Mouse (Mus musculus): Measurements from ENCODE around the gene Gatd1. TPM values are rescaled to one million over a fixed set of nuclear protein-coding genes. Genes with fewer than 3 reads are reported as not detected.

The Gatd1 gene
- polyA plus RNA-seq (2014; fragmentation: Nextera tagmentation; extraction: Ambion mirVana), result 42.7 and 44.8 TPM in 2 replicates

DNA sequence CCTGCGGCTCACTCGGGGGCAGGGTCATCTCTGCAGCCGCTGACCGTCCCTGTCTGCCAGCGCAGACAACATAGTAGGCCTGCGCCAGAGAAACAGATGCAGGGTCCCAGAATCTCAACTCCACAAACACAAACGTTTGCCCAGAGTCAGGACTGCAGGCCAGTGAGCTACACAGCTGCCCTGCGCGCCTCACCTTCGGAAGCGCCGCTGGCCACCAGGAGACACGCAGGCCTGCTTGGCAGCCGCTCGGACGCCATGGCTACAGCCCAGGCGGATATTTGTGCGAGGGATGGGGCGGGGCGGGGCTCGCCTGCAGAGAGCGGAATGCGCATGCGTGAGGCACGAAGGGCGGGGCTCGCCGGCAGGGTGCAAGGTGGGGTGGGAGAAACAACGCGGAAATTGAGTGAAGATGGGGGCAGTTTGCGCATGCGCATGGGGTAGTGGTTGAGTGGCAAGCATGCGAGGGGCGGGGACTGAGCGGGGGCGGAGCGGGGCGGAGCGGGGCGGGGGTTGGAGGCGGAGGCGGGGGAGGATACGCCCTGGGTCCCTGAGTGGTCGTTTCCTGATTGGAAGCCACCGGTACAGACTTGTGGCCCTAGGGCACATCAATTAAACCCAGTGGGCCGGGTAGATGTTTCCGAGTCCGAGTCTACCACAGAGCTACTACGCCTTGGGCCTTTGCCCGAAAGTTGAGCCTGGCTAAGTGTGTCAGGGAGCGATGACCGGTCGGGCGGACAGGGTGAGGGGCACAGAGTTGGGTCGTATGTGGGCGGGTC, at the start of gene Gatd1:
TSS of gene Gatd1 (minus strand) at position 328 of the 776 bp plus-strand sequence.
- H3K27ac ChIP-seq (ENCODE audit: low read depth, low read length), result peak within 1 kb of the TSS; percentile 86
- peak; percentile 89 for ATAC-seq (ENCODE audit: low read depth)
- under 1% methylated on average over 56 of the region's 56 CpGs for WGBS

DNA sequence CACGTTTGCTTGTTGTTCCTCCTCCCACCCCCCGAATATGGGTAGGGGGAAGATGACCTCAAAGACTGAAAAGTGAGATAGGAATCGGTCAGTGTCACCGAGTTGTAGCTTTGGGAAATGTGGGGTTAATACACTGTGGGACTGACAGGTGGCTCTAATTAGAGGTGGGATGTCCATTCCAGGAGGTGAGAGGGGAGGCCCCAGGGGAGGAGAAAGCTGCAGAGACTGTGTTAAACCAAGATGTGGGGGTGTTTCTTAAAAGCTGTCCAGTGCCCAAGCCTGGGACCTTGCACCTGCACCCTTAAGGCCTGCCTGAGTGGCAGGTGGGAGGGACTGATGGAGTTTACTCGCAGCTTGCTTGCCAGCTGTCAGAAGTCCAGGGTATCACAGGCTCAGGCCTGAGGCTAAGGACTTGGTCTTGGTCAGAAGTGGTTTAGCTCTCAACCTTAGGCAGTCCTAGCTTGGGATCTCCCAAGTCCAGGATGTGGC, 48.4 kb upstream of the Gatd1 start:
- no peak for ATAC-seq (ENCODE audit: low read depth)
- Histone ChIP-seq H3K4me1 (ENCODE audit: control insufficient read depth, insufficient read depth, low read length) (peaks cover 9% of the 10 kb centered on the region; the same call in 1 of the 2 replicates), H3K4me2 (ENCODE audit: low read depth, low read length) (peak overlapping the region; percentile 54; the same call in 1 of the 2 replicates), H3K27ac (ENCODE audit: low read depth, low read length) (no peak overlapping the region), H3K4me3 (ENCODE audit: low read depth, low read length) (peak overlapping the region; percentile 18), H3K27me3 (ENCODE audit: control insufficient read depth, insufficient read depth, low read length) (peaks cover 52% of the 10 kb centered on the region), H3K9ac (replicated peaks; ENCODE audit: low read depth, low read length) (peak overlapping the region; percentile 45; the same call in 1 of the 2 replicates), H3K9me3 (ENCODE audit: control insufficient read depth, low read length) (no peaks in the 10 kb centered on the region), H3K36me3 (ENCODE audit: control insufficient read depth, insufficient read depth, low read length) (peaks cover 8% of the 10 kb centered on the region; the same call in 1 of the 2 replicates)
- WGBS, result 11% methylated on average over 5 of the region's 5 CpGs

More for the DNA sequence above, at the start of gene Gatd1:
- H3K9me3 ChIP-seq (ENCODE audit: control insufficient read depth, low read length), result no peaks in the 10 kb centered on the region
- peaks cover 4% of the 10 kb centered on the region; the same call in 1 of the 2 replicates for H3K36me3 ChIP-seq (ENCODE audit: control insufficient read depth, insufficient read depth, low read length)
- peaks cover 7% of the 10 kb centered on the region for H3K4me1 ChIP-seq (ENCODE audit: control insufficient read depth, insufficient read depth, low read length)
- H3K4me3 ChIP-seq (ENCODE audit: low read depth, low read length), result peak within 1 kb of the TSS; percentile 77
- peak within 1 kb of the TSS; percentile 91 for H3K4me2 ChIP-seq (ENCODE audit: low read depth, low read length)
- no peaks in the 10 kb centered on the region for H3K27me3 ChIP-seq (ENCODE audit: control insufficient read depth, insufficient read depth, low read length)
- peak within 1 kb of the TSS; percentile 79 for H3K9ac ChIP-seq (replicated peaks; ENCODE audit: low read depth, low read length)

DNA sequence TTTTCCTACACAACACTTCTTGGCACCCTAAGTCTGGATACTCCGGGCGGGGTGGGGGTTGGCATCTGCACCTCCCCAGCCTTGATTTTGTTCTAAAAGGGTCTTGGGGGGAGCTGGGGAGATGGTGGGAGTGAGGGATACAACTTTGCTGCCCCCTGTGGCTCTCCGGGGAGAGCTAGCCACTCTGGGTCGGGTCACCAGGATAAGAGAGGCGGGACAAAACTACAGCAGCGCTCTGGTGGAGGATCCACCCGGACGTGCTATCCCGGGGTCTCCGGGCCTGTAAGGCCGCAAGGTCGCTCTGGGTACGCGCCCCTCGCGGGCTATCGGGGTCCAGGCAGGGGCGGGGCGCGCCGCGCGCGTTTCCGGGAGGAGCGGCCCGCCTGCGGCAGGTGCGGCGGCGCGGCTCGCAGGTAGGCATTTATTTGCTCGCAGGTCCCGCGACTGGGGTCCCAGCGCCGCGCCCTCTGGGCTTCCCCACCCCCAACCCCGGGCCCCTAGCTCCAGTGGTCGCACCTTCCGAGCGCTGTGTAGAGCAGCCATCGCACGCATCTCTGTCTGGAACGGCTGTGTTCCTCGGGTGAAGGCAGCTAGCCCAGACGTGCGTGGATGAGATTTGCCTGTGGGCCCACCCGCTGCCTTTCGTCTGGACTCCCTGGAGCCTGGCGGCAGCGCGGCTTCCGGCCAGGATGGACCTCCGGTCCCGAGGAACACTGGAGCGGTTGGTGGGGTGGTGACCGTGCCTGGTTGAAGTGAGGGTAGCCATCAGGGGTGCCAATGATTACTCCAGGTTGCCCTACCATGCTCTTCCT, 47.8 kb upstream of the Gatd1 start:
- Histone ChIP-seq H3K9me3 (ENCODE audit: control insufficient read depth, low read length) (no peaks in the 10 kb centered on the region), H3K36me3 (ENCODE audit: control insufficient read depth, insufficient read depth, low read length) (peaks cover 8% of the 10 kb centered on the region; the same call in 1 of the 2 replicates), H3K4me2 (ENCODE audit: low read depth, low read length) (peak overlapping the region; percentile 54), H3K4me3 (ENCODE audit: low read depth, low read length) (peak overlapping the region; percentile 18), H3K27ac (ENCODE audit: low read depth, low read length) (no peak overlapping the region), H3K27me3 (ENCODE audit: control insufficient read depth, insufficient read depth, low read length) (peaks cover 52% of the 10 kb centered on the region), H3K4me1 (ENCODE audit: control insufficient read depth, insufficient read depth, low read length) (peaks cover 6% of the 10 kb centered on the region; the same call in 1 of the 2 replicates), H3K9ac (replicated peaks; ENCODE audit: low read depth, low read length) (peak overlapping the region; percentile 45)
- WGBS, result 3% methylated on average over 42 of the region's 59 CpGs
- no peak for ATAC-seq (ENCODE audit: low read depth)

DNA sequence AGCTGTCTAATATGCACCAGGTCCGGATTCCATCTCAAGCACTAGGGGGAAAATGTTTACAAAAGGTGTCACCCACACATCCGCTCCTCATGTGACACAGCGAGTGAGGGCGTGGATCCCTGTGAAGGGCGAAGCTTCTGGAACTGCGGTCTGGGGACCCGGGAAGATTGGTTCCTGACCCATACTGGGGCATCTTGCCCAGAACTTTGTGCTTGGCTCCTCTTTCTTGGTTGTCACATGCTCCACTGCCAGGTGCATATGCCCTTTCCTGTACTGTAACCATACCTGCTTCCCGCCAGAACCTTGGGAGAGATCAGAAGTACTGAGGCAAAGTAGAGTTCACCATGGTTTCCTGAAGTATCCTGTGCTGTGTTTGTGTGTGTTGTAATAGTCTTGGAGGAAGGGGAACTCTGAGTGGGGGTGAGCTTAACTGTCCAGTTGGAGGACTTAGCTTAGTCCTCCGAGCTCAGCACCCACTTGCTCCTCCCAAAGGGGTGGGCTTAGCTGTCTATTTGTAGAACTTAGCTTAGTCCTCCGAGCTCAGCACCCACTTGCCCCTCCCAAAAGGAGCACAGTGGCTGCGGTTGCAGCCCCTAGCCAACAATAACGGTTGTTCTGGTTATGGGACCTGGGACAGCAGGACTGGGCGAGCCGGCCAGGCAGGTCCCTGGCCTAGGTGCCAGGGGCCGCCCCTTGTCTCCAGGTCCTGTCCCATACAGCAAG, 46.6 kb upstream of the Gatd1 start, which contains the start of gene Cracr2b:
TSS of gene Cracr2b (plus strand) at position 704 of the 723 bp plus-strand sequence.
- Histone ChIP-seq H3K4me2 (ENCODE audit: low read depth, low read length) (peak within 1 kb of the TSS; percentile 54), H3K9me3 (ENCODE audit: control insufficient read depth, low read length) (no peaks in the 10 kb centered on the region), H3K9ac (replicated peaks; ENCODE audit: low read depth, low read length) (peak within 1 kb of the TSS; percentile 45), H3K4me3 (ENCODE audit: low read depth, low read length) (peak within 1 kb of the TSS; percentile 18), H3K36me3 (ENCODE audit: control insufficient read depth, insufficient read depth, low read length) (peaks cover 8% of the 10 kb centered on the region; the same call in 1 of the 2 replicates), H3K4me1 (ENCODE audit: control insufficient read depth, insufficient read depth, low read length) (peaks cover 14% of the 10 kb centered on the region), H3K27me3 (ENCODE audit: control insufficient read depth, insufficient read depth, low read length) (peaks cover 49% of the 10 kb centered on the region), H3K27ac (ENCODE audit: low read depth, low read length) (no peak within 1 kb of the TSS)
- WGBS, result 81% methylated on average over 15 of the region's 15 CpGs
- ATAC-seq (ENCODE audit: low read depth), result no peak

DNA sequence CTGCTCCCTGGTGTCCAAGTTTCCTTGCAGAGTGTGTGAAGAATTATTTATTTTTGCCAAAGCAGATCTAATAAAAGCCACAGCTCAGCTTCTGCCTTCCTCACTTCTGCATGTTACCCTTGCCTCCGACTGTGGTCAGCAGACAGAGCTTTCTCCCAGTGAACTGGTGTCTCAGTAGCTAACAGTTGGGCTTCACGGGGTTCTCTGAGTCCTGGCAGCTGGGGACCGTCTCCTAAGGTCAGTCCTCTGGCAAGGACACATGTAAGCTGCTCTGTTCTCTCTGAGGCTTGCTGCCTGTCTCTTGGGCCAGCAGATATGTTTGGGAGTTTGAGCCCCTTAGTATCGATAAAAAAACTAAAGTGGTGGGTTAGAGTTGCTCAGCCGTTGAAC, 46.1 kb upstream of the Gatd1 start:
- no peak for ATAC-seq (ENCODE audit: low read depth)
- Histone ChIP-seq H3K9me3 (ENCODE audit: control insufficient read depth, low read length) (no peaks in the 10 kb centered on the region), H3K4me3 (ENCODE audit: low read depth, low read length) (no peak overlapping the region), H3K36me3 (ENCODE audit: control insufficient read depth, insufficient read depth, low read length) (peaks cover 8% of the 10 kb centered on the region; the same call in 1 of the 2 replicates), H3K4me1 (ENCODE audit: control insufficient read depth, insufficient read depth, low read length) (peaks cover 14% of the 10 kb centered on the region), H3K9ac (replicated peaks; ENCODE audit: low read depth, low read length) (no peak overlapping the region), H3K4me2 (ENCODE audit: low read depth, low read length) (no peak overlapping the region), H3K27me3 (ENCODE audit: control insufficient read depth, insufficient read depth, low read length) (peaks cover 45% of the 10 kb centered on the region), H3K27ac (ENCODE audit: low read depth, low read length) (no peak overlapping the region)
- 82% methylated on average over 5 of the region's 5 CpGs for WGBS

DNA sequence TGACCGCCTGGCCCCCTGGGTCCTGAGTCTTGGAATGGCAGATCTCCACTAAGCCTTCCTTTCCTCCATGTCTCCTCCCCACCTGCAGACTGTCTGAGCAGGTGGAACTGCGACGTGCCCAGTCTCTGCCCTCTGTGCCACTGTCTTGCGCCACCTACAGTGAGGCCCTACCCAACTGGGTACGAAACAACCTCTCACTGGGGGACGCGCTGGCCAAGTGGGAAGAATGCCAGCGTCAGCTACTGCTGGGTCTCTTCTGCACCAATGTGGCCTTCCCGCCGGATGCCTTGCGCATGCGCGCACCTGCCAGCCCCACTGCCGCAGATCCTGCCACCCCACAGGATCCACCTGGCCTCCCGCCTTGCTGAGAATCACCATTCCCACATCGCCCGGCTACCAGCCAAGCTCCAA, 45.4 kb upstream of the Gatd1 start:
- Histone ChIP-seq H3K27ac (ENCODE audit: low read depth, low read length) (no peak overlapping the region), H3K9me3 (ENCODE audit: control insufficient read depth, low read length) (no peaks in the 10 kb centered on the region), H3K4me1 (ENCODE audit: control insufficient read depth, insufficient read depth, low read length) (peaks cover 13% of the 10 kb centered on the region), H3K4me3 (ENCODE audit: low read depth, low read length) (no peak overlapping the region), H3K27me3 (ENCODE audit: control insufficient read depth, insufficient read depth, low read length) (peaks cover 38% of the 10 kb centered on the region), H3K9ac (replicated peaks; ENCODE audit: low read depth, low read length) (no peak overlapping the region), H3K36me3 (ENCODE audit: control insufficient read depth, insufficient read depth, low read length) (peaks cover 8% of the 10 kb centered on the region; the same call in 1 of the 2 replicates), H3K4me2 (ENCODE audit: low read depth, low read length) (no peak overlapping the region)
- no peak for ATAC-seq (ENCODE audit: low read depth)
- 90% methylated on average over 17 of the region's 17 CpGs for WGBS

DNA sequence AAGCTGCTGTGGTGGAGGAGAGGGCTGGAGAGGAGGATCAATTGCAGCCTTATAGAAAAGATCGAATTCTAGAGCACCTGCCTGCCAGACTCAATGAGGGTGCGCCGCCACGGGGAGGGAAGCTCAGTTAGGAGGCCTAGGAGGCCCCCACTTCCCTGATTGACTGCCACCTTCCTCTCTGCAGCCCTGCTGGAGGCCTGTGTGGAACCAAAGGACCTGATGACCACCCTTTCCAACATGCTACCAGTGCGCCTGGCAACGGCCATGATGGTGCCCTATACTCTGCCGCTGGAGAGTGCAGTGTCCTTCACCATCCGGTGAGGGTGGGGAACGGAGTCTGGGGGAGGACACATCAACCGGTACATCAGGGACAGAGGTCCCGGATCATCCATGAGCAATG, 44.7 kb upstream of the Gatd1 start:
- Histone ChIP-seq H3K36me3 (ENCODE audit: control insufficient read depth, insufficient read depth, low read length) (peaks cover 8% of the 10 kb centered on the region; the same call in 1 of the 2 replicates), H3K9me3 (ENCODE audit: control insufficient read depth, low read length) (no peaks in the 10 kb centered on the region), H3K4me1 (ENCODE audit: control insufficient read depth, insufficient read depth, low read length) (peaks cover 13% of the 10 kb centered on the region), H3K4me3 (ENCODE audit: low read depth, low read length) (no peak overlapping the region), H3K27me3 (ENCODE audit: control insufficient read depth, insufficient read depth, low read length) (peaks cover 32% of the 10 kb centered on the region), H3K27ac (ENCODE audit: low read depth, low read length) (no peak overlapping the region), H3K9ac (replicated peaks; ENCODE audit: low read depth, low read length) (no peak overlapping the region), H3K4me2 (ENCODE audit: low read depth, low read length) (no peak overlapping the region)
- ATAC-seq (ENCODE audit: low read depth), result no peak
- WGBS, result 91% methylated on average over 11 of the region's 11 CpGs

DNA sequence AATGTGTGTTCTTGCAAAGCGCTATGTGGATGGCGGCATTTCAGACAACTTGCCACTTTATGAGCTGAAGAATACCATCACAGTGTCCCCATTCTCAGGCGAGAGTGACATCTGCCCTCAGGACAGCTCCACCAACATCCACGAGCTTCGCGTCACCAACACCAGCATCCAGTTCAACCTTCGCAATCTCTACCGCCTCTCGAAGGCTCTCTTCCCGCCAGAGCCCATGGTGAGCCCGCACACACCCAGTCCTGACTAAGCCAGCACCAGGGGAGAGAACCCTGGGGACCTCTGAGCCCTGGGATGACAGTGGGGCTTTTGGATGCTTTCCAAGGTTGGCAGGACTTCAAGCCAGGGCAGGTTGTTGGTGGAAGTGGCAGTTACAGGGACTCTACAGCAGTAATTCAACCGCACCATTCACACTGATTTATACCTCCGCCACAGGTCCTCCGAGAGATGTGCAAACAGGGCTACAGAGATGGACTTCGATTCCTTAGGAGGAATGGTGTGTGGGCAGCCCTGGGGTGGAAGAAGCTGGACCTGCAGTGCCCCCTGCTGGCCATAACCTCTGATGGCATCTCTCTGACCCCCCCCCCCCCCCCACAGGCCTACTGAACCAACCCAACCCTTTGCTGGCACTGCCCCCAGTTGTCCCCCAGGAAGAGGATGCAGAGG, 44.2 kb upstream of the Gatd1 start:
- Histone ChIP-seq H3K36me3 (ENCODE audit: control insufficient read depth, insufficient read depth, low read length) (peaks cover 8% of the 10 kb centered on the region; the same call in 1 of the 2 replicates), H3K9ac (replicated peaks; ENCODE audit: low read depth, low read length) (no peak overlapping the region), H3K9me3 (ENCODE audit: control insufficient read depth, low read length) (no peaks in the 10 kb centered on the region), H3K27me3 (ENCODE audit: control insufficient read depth, insufficient read depth, low read length) (peaks cover 26% of the 10 kb centered on the region), H3K27ac (ENCODE audit: low read depth, low read length) (no peak overlapping the region), H3K4me1 (ENCODE audit: control insufficient read depth, insufficient read depth, low read length) (peaks cover 13% of the 10 kb centered on the region), H3K4me3 (ENCODE audit: low read depth, low read length) (no peak overlapping the region), H3K4me2 (ENCODE audit: low read depth, low read length) (no peak overlapping the region)
- 73% methylated on average over 15 of the region's 15 CpGs for WGBS
- ATAC-seq (ENCODE audit: low read depth), result no peak
